Mouse (Mus musculus): ENCODE results near the gene Bphl. TPM values are rescaled to one million over a fixed set of nuclear protein-coding genes. Genes with fewer than 3 reads are reported as not detected.
A peak's percentile ranks its signal among the peaks of the same experiment; 100 is the strongest.

The Bphl gene
- polyA plus RNA-seq, 1 experiment = 27.7 TPM

GRCm38 (mm10) chr13:34046421-34047012 lies 9.1 kb downstream of the Bphl start:
- Histone ChIP-seq H3K36me3 (ENCODE audit: control insufficient read depth, insufficient read depth) (no peaks in the 10 kb centered on the region), H3K27me3 (ENCODE audit: control insufficient read depth, insufficient read depth, insufficient read length) (no peaks in the 10 kb centered on the region), H3K4me3 (no peak overlapping the region), H3ac (ENCODE audit: control insufficient read depth, insufficient read length) (no peak overlapping the region), H3K4me2 (ENCODE audit: low read depth) (no peak overlapping the region), H3K79me2 (ENCODE audit: control insufficient read depth, insufficient read depth) (no peaks in the 10 kb centered on the region)
- TF ChIP-seq E2F4 (IDR thresholded peaks at IDR 0.05; ENCODE audit: insufficient read depth) = no peak
- peak; percentile 92 for TF ChIP-seq CEBPB (IDR thresholded peaks at IDR 0.05; ENCODE audit: insufficient read depth, poor library complexity, severe bottlenecking)
- no peak for TF ChIP-seq SRF (IDR thresholded peaks at IDR 0.05; ENCODE audit: control insufficient read depth, insufficient read length, low read depth)

- H3K79me2 ChIP-seq (ENCODE audit: control insufficient read depth, insufficient read depth) = no peaks in the 10 kb centered on the region
- no peak overlapping the region for H3K4me3 ChIP-seq
- no peak for TF ChIP-seq REST (IDR thresholded peaks at IDR 0.05; ENCODE audit: insufficient read depth, insufficient read length)
- no peak for TF ChIP-seq USF1 (IDR thresholded peaks at IDR 0.05; ENCODE audit: low read depth)
- TF ChIP-seq CEBPB (IDR thresholded peaks at IDR 0.05; ENCODE audit: insufficient read depth, poor library complexity, severe bottlenecking) = no peak
- no peak for TF ChIP-seq MAX (IDR thresholded peaks at IDR 0.05; ENCODE audit: low read depth)
- no peak overlapping the region for H3ac ChIP-seq (ENCODE audit: control insufficient read depth, insufficient read length)
- H3K27me3 ChIP-seq (ENCODE audit: control insufficient read depth, insufficient read depth, insufficient read length) = no peaks in the 10 kb centered on the region
- H3K36me3 ChIP-seq (ENCODE audit: control insufficient read depth, insufficient read depth) = no peaks in the 10 kb centered on the region
- no peak overlapping the region for H3K4me2 ChIP-seq (ENCODE audit: low read depth)
These were observed 10.1 kb downstream of the Bphl start for GRCm38 (mm10) chr13:34047526-34047925.

- Histone ChIP-seq H3ac (ENCODE audit: control insufficient read depth, insufficient read length) (no peak overlapping the region), H3K36me3 (ENCODE audit: control insufficient read depth, insufficient read depth) (no peaks in the 10 kb centered on the region), H3K27me3 (ENCODE audit: control insufficient read depth, insufficient read depth, insufficient read length) (no peaks in the 10 kb centered on the region), H3K4me2 (ENCODE audit: low read depth) (no peak overlapping the region), H3K4me3 (no peak overlapping the region), H3K79me2 (ENCODE audit: control insufficient read depth, insufficient read depth) (no peaks in the 10 kb centered on the region)
- TF ChIP-seq MYOG (IDR thresholded peaks at IDR 0.05; ENCODE audit: control insufficient read depth in 1 of 3, insufficient read depth in 1 of 3, insufficient read length in 2 of 3, low read depth in 2 of 3) (no peak), REST (IDR thresholded peaks at IDR 0.05; ENCODE audit: insufficient read depth, insufficient read length) (no peak), USF1 (IDR thresholded peaks at IDR 0.05; ENCODE audit: low read depth) (no peak), MAX (IDR thresholded peaks at IDR 0.05; ENCODE audit: low read depth) (no peak), SRF (IDR thresholded peaks at IDR 0.05; ENCODE audit: control insufficient read depth, insufficient read length, low read depth) (no peak), CEBPB (IDR thresholded peaks at IDR 0.05; ENCODE audit: insufficient read depth, poor library complexity, severe bottlenecking) (no peak), POLR2AphosphoS2 (IDR thresholded peaks at IDR 0.05; ENCODE audit: insufficient read length, low read depth) (no peak), TCF12 (IDR thresholded peaks at IDR 0.05; ENCODE audit: insufficient read depth, poor library complexity, severe bottlenecking) (no peak), POLR2A (IDR thresholded peaks at IDR 0.05; ENCODE audit: insufficient read length, low read depth) (no peak), TCF3 (IDR thresholded peaks at IDR 0.05; ENCODE audit: insufficient read length, low read depth) (no peak), MYOD1 (IDR thresholded peaks at IDR 0.05; ENCODE audit: control insufficient read depth in 1 of 3, insufficient read length in 2 of 3, low read depth in 2 of 3) (no peak), E2F4 (IDR thresholded peaks at IDR 0.05; ENCODE audit: insufficient read depth) (no peak)
These were observed 13.1 kb downstream of the Bphl start for GRCm38 (mm10) chr13:34050479-34050878.

DNA sequence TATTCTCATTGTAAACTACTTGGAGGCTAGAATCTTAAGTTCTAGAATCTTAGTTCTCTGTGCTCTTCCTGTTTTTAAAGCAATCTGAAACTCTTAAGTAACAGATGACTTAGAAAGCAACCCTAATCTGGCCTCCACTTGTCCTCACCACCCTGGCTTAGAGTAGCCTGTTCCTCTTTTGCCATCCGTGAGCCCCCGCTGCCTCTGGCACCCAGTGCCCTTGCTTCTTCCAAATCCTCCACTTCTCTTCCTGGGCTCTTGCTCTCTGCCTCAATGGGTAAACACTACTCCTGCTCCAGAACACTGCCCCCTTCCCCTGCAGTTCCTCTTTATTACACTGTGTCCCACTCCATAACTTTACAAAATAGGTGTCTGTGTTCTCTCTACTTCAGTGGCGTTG lies 14.3 kb downstream of the Bphl start:
- TF ChIP-seq POLR2A (IDR thresholded peaks at IDR 0.05; ENCODE audit: insufficient read length, low read depth) (no peak), MYOD1 (IDR thresholded peaks at IDR 0.05; ENCODE audit: control insufficient read depth in 1 of 3, insufficient read length in 2 of 3, low read depth in 2 of 3) (no peak), MYOG (IDR thresholded peaks at IDR 0.05; ENCODE audit: control insufficient read depth in 1 of 3, insufficient read depth in 1 of 3, insufficient read length in 2 of 3, low read depth in 2 of 3) (no peak), E2F4 (IDR thresholded peaks at IDR 0.05; ENCODE audit: insufficient read depth) (no peak), USF1 (IDR thresholded peaks at IDR 0.05; ENCODE audit: low read depth) (no peak), MAX (IDR thresholded peaks at IDR 0.05; ENCODE audit: low read depth) (no peak), SRF (IDR thresholded peaks at IDR 0.05; ENCODE audit: control insufficient read depth, insufficient read length, low read depth) (no peak), CEBPB (IDR thresholded peaks at IDR 0.05; ENCODE audit: insufficient read depth, poor library complexity, severe bottlenecking) (no peak), REST (IDR thresholded peaks at IDR 0.05; ENCODE audit: insufficient read depth, insufficient read length) (no peak), POLR2AphosphoS2 (IDR thresholded peaks at IDR 0.05; ENCODE audit: insufficient read length, low read depth) (no peak), TCF3 (IDR thresholded peaks at IDR 0.05; ENCODE audit: insufficient read length, low read depth) (no peak), TCF12 (IDR thresholded peaks at IDR 0.05; ENCODE audit: insufficient read depth, poor library complexity, severe bottlenecking) (no peak)
- Histone ChIP-seq H3K36me3 (ENCODE audit: control insufficient read depth, insufficient read depth) (no peaks in the 10 kb centered on the region), H3ac (ENCODE audit: control insufficient read depth, insufficient read length) (no peak overlapping the region), H3K27me3 (ENCODE audit: control insufficient read depth, insufficient read depth, insufficient read length) (no peaks in the 10 kb centered on the region), H3K79me2 (ENCODE audit: control insufficient read depth, insufficient read depth) (no peaks in the 10 kb centered on the region), H3K4me3 (no peak overlapping the region), H3K4me2 (ENCODE audit: low read depth) (no peak overlapping the region)

DNA sequence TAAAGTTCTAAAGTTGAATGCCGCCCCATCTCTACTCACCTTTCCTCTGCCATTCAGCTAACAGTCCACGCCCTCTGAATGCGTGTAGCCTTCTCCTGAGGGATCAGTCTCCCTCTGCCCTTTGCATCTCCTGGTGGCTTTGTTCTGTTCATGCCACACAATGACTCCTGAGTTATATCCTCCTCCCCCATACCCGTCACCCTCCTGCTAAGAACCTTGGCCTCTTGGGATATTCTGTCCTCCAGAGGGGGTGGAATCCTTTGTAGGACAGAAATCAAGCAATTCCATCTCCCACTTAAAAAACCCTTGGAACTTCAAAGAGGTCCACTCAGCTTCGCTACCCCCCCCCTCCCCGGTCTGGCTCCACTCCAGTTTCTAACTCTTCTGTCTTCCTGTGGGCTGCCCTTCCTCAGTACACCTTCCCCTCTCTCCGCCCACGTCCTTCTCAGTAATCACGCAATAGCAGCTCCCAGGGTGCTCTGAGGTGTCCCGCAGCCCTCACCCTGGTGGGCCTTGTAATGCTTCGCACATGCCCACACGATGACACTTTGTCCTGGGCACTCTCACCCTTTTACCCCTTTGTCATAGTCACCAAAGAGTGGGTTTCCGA lies 16.4 kb downstream of the Bphl start:
- no peak overlapping the region for H3K4me3 ChIP-seq
- H3K79me2 ChIP-seq (ENCODE audit: control insufficient read depth, insufficient read depth) = no peaks in the 10 kb centered on the region
- H3K27me3 ChIP-seq (ENCODE audit: control insufficient read depth, insufficient read depth, insufficient read length) = no peaks in the 10 kb centered on the region
- no peak overlapping the region for H3ac ChIP-seq (ENCODE audit: control insufficient read depth, insufficient read length)
- H3K36me3 ChIP-seq (ENCODE audit: control insufficient read depth, insufficient read depth) = peaks cover 2% of the 10 kb centered on the region
- TF ChIP-seq POLR2A (IDR thresholded peaks at IDR 0.05; ENCODE audit: insufficient read length, low read depth) (no peak), MYOD1 (IDR thresholded peaks at IDR 0.05; ENCODE audit: control insufficient read depth in 1 of 3, insufficient read length in 2 of 3, low read depth in 2 of 3) (no peak), MAX (IDR thresholded peaks at IDR 0.05; ENCODE audit: low read depth) (no peak), MYOG (IDR thresholded peaks at IDR 0.05; ENCODE audit: control insufficient read depth in 1 of 3, insufficient read depth in 1 of 3, insufficient read length in 2 of 3, low read depth in 2 of 3) (no peak), CEBPB (IDR thresholded peaks at IDR 0.05; ENCODE audit: insufficient read depth, poor library complexity, severe bottlenecking) (no peak), SRF (IDR thresholded peaks at IDR 0.05; ENCODE audit: control insufficient read depth, insufficient read length, low read depth) (no peak), POLR2AphosphoS2 (IDR thresholded peaks at IDR 0.05; ENCODE audit: insufficient read length, low read depth) (no peak), TCF12 (IDR thresholded peaks at IDR 0.05; ENCODE audit: insufficient read depth, poor library complexity, severe bottlenecking) (no peak), USF1 (IDR thresholded peaks at IDR 0.05; ENCODE audit: low read depth) (no peak), TCF3 (IDR thresholded peaks at IDR 0.05; ENCODE audit: insufficient read length, low read depth) (no peak), E2F4 (IDR thresholded peaks at IDR 0.05; ENCODE audit: insufficient read depth) (no peak), REST (IDR thresholded peaks at IDR 0.05; ENCODE audit: insufficient read depth, insufficient read length) (no peak)
- no peak overlapping the region for H3K4me2 ChIP-seq (ENCODE audit: low read depth)

Data from myocyte (in vitro differentiated cells).